Mouse (Mus musculus) thymus, adult 2 months (tissue): ENCODE data around the gene Gm10961.

ENCODE experiments used
- CTCF ChIP-seq: fragments of 200-500 bp; IDR thresholded peaks from 2 replicates; pipeline ENCODE4 v1.5.1; 2012; ENCODE audit warnings: mild to moderate bottlenecking, control low read depth, low read length, moderate library complexity, borderline replicate concordance; ENCODE audit not compliant: control insufficient read depth, poor library complexity, insufficient read depth; ENCODE audit errors: extremely low read depth
- POLR2A ChIP-seq: fragments of 200-500 bp; IDR thresholded peaks from 2 replicates; pipeline ENCODE4 v1.6.1; 2012; ENCODE audit warnings: mild to moderate bottlenecking, low read length, control low read depth, moderate library complexity; ENCODE audit not compliant: control insufficient read depth, poor library complexity, insufficient read depth; ENCODE audit errors: extremely low read depth

DNA sequence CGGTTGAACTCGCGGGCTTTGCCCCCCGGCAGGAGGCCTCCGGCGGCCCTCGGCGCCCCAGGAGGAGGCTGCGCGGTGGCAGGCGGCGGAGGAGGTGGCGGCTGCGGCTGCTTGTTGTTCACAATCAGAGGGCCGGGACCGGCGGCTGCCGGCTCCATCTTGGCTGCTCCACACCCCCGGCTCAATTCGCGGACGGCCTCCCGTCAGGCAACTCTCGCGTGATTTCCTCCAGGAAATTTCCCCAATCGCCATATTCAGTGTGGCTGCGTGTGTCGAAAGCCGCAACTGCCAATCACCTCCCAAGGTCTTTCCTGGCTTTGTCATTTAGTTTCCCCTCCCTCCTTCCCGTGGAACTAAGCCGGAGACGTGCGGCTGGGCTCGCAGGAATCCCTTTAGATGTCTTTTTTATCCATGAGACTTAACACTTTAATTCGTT lies 419 bp downstream of the Gm10961 start, which contains the start of gene Strip1:
- peak; percentile 56; the same call in 1 of the 2 replicates for TF ChIP-seq POLR2A
- TF ChIP-seq CTCF = no peak; the same call in 1 of the 2 replicates
